Mouse (Mus musculus) brain, adult 10 weeks (tissue): ENCODE results near the gene Casp12. TPM values are rescaled to one million over a fixed set of nuclear protein-coding genes. Genes with fewer than 3 reads are reported as not detected.

ENCODE experiments used
- polyA plus RNA-seq: library from polyadenylated mRNA; stranded (reverse); fragments of 350-450 nt; fragmentation: Illumina TruSeq; extraction: RNeasy Lipid Tissue Mini Kit (QIAGEN cat#74804); gene quantifications from one replicate; pipeline ENCODE4 v1.2.3, GENCODE M21; 2015; ENCODE audit warnings: low read depth, low replicate concordance

Gene Casp12
- 1.9 TPM for polyA plus RNA-seq

DNA sequence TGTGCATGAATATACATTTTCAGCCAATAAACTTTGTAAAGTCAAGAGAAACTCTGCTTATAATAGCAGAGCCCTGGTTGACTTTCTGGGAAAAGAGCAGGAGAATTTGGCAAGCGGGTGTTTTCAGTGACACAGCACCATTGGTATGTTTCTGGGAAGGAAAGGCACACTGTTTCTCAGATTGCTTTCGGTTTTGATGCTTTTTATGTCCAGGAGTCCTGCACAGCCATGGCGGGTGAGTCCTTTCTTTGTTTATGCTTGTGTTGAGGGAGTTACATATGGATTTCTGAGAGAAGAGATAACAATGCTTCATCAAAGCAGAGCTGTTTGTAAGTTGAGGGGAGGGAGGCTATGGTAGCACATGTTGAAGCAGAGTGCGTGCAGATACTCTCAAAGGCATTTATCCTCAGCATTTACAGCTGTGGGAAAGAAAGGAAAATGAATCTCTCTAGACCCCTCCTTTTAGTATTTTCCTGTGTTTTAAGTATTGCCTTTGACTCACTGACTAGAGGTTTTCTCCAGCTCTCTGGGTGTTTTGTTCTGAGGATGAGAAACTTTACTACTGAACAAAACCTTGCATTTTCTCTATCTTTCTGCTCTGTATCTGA, at the start of gene Casp12:
Gene Casp12, plus strand, starts transcription at position 140 of the 608 bp plus-strand sequence.

DNA sequence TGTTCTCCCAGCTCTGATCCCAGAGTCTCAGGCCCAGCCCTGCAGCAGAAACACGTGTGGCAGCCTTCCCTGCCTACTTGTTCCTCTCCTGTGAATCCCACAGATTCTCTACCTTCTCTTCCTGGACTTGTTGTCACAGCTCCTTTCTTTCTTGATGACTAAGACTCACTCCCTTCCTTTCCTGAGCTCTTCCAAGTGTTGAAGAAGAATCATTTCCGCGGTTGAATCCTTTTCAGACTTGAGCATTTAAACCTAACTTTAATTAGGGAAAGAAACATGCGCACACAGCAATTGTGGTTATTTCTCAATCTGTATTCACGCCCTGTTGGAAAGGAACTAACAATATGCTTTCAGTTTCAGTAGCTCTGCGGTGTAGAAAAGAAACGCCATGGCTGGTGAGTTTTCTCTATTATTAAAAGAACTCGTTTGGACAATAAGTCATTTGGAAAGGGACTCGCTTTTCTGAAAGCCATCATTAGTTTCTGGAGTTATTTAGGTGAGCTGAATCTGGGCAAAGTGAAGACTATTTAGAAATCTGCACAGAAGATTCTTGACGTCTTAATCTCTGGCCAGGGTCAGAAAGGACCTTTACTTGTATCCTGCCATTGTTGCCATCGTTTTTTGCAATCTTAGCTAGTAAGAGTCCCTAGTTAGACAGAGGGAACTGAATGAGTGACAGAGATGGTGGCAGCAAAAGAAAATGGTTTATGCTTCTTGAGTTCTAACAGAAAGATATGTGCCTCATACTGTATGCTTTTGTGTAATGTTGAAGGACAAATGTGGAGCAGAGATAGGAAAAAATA, 46.7 kb upstream of the Casp12 start, which contains the start of gene Casp1:
Gene Casp1, plus strand, starts transcription at position 189 of the 803 bp plus-strand sequence.

DNA sequence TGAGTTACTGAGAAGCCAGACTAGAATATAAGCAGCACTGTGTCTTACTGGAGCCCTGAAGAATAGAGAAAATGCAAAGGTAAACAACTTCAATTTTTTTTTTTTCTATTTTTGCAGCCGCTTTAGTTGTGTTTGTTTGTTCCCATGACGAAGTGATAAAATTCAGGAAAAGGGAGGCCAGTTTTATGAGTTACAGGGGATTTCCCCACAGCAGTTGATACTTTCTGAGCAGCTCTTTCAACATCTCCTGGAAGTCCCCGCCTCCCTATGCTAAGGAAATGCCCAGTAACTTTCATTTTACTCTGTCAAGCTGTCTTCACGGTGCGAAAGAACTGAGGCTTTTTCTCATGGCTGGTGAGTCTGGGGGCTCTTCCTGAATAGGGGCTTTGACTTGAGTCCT, 36.7 kb upstream of the Casp12 start, which contains the start of gene Casp4:
Gene Casp4, plus strand, starts transcription at position 268 of the 400 bp plus-strand sequence.

Other genes with a start within 250 kb of the Casp12 start
- 3.4 TPM for gene Casp1, start 46.9 kb upstream of the Casp12 start, polyA plus RNA-seq
- 0.74 TPM for gene Casp4, start 36.6 kb upstream of the Casp12 start, polyA plus RNA-seq